Mouse (Mus musculus) E14TG2a.4 (cell line): ENCODE measurements around the gene Susd6.
"Not testable (repeated sequence)": the region's sequence is repeated elsewhere in the genome, so short reads cannot be mapped to it uniquely, and the experiment has no call there.

Source experiments
- H3K27me3 ChIP-seq: 2 replicates; pipeline ENCODE4 v1.6.1; 2014; ENCODE audit warnings: low read length, control low read depth; ENCODE audit not compliant: insufficient read depth
- H3K36me3 ChIP-seq: 2 replicates; pipeline ENCODE4 v1.6.1; 2014; ENCODE audit warnings: low read length, control low read depth; ENCODE audit not compliant: insufficient read depth
- H3K4me1 ChIP-seq: replicated peaks from 2 replicates; pipeline ENCODE4 v1.6.1; 2014; ENCODE audit warnings: low read depth, low read length, control low read depth
- H3K4me3 ChIP-seq: replicated peaks from 2 replicates; pipeline ENCODE4 v1.5.1; 2014; ENCODE audit warnings: mild to moderate bottlenecking, low read length
- H3K9me3 ChIP-seq: 2 replicates; pipeline ENCODE4 v1.6.1; 2014; ENCODE audit warnings: low read length, control low read depth
- CTCF ChIP-seq: conservative IDR thresholded peaks from 2 replicates; pipeline ENCODE4 v1.5.1; 2014; ENCODE audit warnings: low read length
- NANOG ChIP-seq: IDR thresholded peaks from 2 replicates; pipeline ENCODE4 v1.6.1; 2014; ENCODE audit warnings: borderline replicate concordance, low read length, mixed read lengths
- POU5F1 ChIP-seq: IDR thresholded peaks from 2 replicates; pipeline ENCODE4 v1.6.1; 2014; ENCODE audit warnings: low read length, borderline replicate concordance

The Susd6 gene

GRCm38 (mm10) chr12:80779760-80780159 is 10.6 kb upstream of the Susd6 start:
- Histone ChIP-seq H3K27me3 (peaks cover 22% of the 10 kb centered on the region), H3K36me3 (no peaks in the 10 kb centered on the region), H3K4me3 (no peak overlapping the region), H3K9me3 (no peaks in the 10 kb centered on the region), H3K4me1 (peaks cover 20% of the 10 kb centered on the region)
- no peak for TF ChIP-seq POU5F1
- TF ChIP-seq NANOG, result no peak
- TF ChIP-seq CTCF, result no peak

GRCm38 (mm10) chr12:80782190-80782589 is 8.1 kb upstream of the Susd6 start:
- TF ChIP-seq POU5F1 (no peak), NANOG (no peak), CTCF (no peak)
- no peaks in the 10 kb centered on the region for H3K9me3 ChIP-seq
- H3K36me3 ChIP-seq, result no peaks in the 10 kb centered on the region
- H3K4me1 ChIP-seq, result peaks cover 15% of the 10 kb centered on the region
- peaks cover 29% of the 10 kb centered on the region for H3K27me3 ChIP-seq
- H3K4me3 ChIP-seq, result no peak overlapping the region

- Histone ChIP-seq H3K9me3 (no peaks in the 10 kb centered on the region), H3K27me3 (peaks cover 29% of the 10 kb centered on the region), H3K36me3 (no peaks in the 10 kb centered on the region), H3K4me3 (no peak overlapping the region), H3K4me1 (peaks cover 14% of the 10 kb centered on the region)
- TF ChIP-seq NANOG, result no peak
- peak; percentile 29; the same call in 1 of the 2 replicates for TF ChIP-seq CTCF
Observed at GRCm38 (mm10) chr12:80782892-80783291, 7.4 kb upstream of the Susd6 start.

GRCm38 (mm10) chr12:80783889-80784288 is 6.4 kb upstream of the Susd6 start:
- no peak for TF ChIP-seq CTCF
- no peak for TF ChIP-seq POU5F1
- no peak for TF ChIP-seq NANOG
- H3K4me3 ChIP-seq, result no peak overlapping the region
- peaks cover 6% of the 10 kb centered on the region; the same call in 1 of the 2 replicates for H3K4me1 ChIP-seq
- H3K27me3 ChIP-seq, result peaks cover 26% of the 10 kb centered on the region
- no peaks in the 10 kb centered on the region for H3K36me3 ChIP-seq
- H3K9me3 ChIP-seq, result no peaks in the 10 kb centered on the region

GRCm38 (mm10) chr12:80785005-80785404 is 5.3 kb upstream of the Susd6 start:
- Histone ChIP-seq H3K4me1 (peaks cover 11% of the 10 kb centered on the region), H3K27me3 (peaks cover 26% of the 10 kb centered on the region), H3K9me3 (no peaks in the 10 kb centered on the region), H3K4me3 (no peak overlapping the region), H3K36me3 (no peaks in the 10 kb centered on the region)
- TF ChIP-seq NANOG (no peak), POU5F1 (no peak), CTCF (no peak)

GRCm38 (mm10) chr12:80785597-80785996 is 4.7 kb upstream of the Susd6 start:
- H3K27me3 ChIP-seq, result peaks cover 26% of the 10 kb centered on the region
- no peak for TF ChIP-seq POU5F1
- no peak for TF ChIP-seq NANOG
- TF ChIP-seq CTCF, result no peak
- peaks cover 12% of the 10 kb centered on the region for H3K4me1 ChIP-seq
- no peaks in the 10 kb centered on the region for H3K36me3 ChIP-seq
- no peaks in the 10 kb centered on the region for H3K9me3 ChIP-seq
- H3K4me3 ChIP-seq, result no peak overlapping the region

- peaks cover 26% of the 10 kb centered on the region for H3K27me3 ChIP-seq
- H3K4me1 ChIP-seq, result peaks cover 15% of the 10 kb centered on the region
- H3K4me3 ChIP-seq, result no peak overlapping the region
- no peaks in the 10 kb centered on the region for H3K9me3 ChIP-seq
- H3K36me3 ChIP-seq, result no peaks in the 10 kb centered on the region
- TF ChIP-seq NANOG (no peak), CTCF (no peak), POU5F1 (no peak)
Observed at GRCm38 (mm10) chr12:80786591-80786990, 3.7 kb upstream of the Susd6 start.

- Histone ChIP-seq H3K9me3 (no peaks in the 10 kb centered on the region), H3K27me3 (peaks cover 26% of the 10 kb centered on the region), H3K4me1 (peaks cover 25% of the 10 kb centered on the region), H3K4me3 (no peak overlapping the region; the same call in 1 of the 2 replicates), H3K36me3 (no peaks in the 10 kb centered on the region)
- no peak for TF ChIP-seq NANOG
- no peak for TF ChIP-seq POU5F1
- TF ChIP-seq CTCF, result no peak
Observed at GRCm38 (mm10) chr12:80787604-80788003, 2.7 kb upstream of the Susd6 start.

GRCm38 (mm10) chr12:80788188-80788587 is 2.1 kb upstream of the Susd6 start:
- H3K9me3 ChIP-seq, result no peaks in the 10 kb centered on the region
- TF ChIP-seq NANOG, result no peak
- TF ChIP-seq CTCF, result no peak
- TF ChIP-seq POU5F1, result no peak
- H3K27me3 ChIP-seq, result peaks cover 26% of the 10 kb centered on the region

GRCm38 (mm10) chr12:80789276-80789675 is 1.0 kb upstream of the Susd6 start:
- Histone ChIP-seq H3K36me3 (peaks cover 12% of the 10 kb centered on the region), H3K27me3 (peaks cover 22% of the 10 kb centered on the region), H3K4me1 (peaks cover 41% of the 10 kb centered on the region)
- not testable (repeated sequence) for H3K9me3 ChIP-seq, H3K4me3 ChIP-seq

More at GRCm38 (mm10) chr12:80788188-80788587, 2.1 kb upstream of the Susd6 start:
- Histone ChIP-seq H3K36me3 (peaks cover 2% of the 10 kb centered on the region), H3K4me1 (peaks cover 30% of the 10 kb centered on the region), H3K4me3 (no peak overlapping the region)
